Mouse (Mus musculus) monocyte, adult 5-6 weeks (primary cell): Measurements from ENCODE around the gene Prtn3. TPM values are rescaled to one million over a fixed set of nuclear protein-coding genes. Genes with fewer than 3 reads are reported as not detected.
"Not testable (repeated sequence)": the region's sequence is repeated elsewhere in the genome, so short reads cannot be mapped to it uniquely, and the experiment has no call there.

Experiments used
- ATAC-seq: fragments of 153-309, 156-312 bp; replicated peaks from 2 replicates; pipeline ENCODE4 v1.8.0; 2017; ENCODE audit warnings: mild to moderate bottlenecking; ENCODE audit not compliant: low TSS enrichment, insufficient number of reproducible peaks, severe bottlenecking, poor library complexity, low FRiP score
- total RNA-seq: library from RNA; stranded (forward); fragments of 200-1000, 200-491, 200-594 nt; gene quantifications from 3 replicates; pipeline ENCODE4 v1.2.3, GENCODE M21; 2017

Gene Prtn3
- total RNA-seq, 1 experiment from 2014 or later: not detected

DNA sequence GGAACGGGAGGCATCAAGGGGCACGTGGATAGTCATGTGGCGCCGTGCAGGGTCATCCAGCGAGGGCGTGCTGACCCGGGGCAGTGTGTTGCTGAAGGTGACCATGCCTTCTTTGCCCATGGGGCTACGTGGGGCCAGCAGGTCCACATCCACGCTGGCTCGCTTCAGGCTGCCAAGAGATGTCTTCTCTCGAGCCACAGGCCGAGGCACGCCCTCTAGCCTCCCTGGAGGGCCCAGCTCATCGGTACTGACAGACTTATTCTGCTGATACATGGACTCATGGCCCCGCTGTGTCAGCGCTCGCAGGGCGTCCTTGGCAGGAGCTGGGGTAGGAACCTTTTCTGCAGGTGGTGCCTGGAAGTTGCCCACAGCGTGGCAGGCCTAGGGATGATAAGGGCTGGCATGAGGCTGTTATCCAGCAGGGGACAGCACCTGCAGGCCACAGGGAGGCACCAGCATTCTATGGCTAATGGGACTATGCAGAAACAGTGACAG lies 8.4 kb upstream of the Prtn3 start:
- no peak for ATAC-seq

DNA sequence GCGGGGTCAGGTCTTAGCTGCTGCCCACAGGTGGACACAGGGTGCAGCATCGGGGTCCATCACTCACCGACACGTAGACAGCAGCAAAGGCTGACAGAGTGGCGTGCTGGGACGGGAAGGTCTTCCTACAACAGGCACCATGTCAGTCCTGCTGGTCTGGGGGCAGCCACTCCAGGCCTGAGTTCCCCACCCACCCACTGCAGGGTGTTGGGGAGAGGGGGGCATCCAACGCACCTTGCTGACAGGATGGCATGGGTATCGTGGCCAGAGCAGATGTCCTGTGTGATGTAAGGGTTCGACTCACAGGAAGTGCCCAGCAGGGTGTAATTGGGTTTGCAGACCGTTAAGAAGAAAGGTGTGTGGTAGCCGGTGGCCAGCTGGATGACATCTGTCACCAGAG lies 7.7 kb upstream of the Prtn3 start:
- no peak for ATAC-seq

- ATAC-seq: no peak
Measured at GRCm38 (mm10) chr10:79871845-79872244, 2.4 kb upstream of the Prtn3 start.

GRCm38 (mm10) chr10:79872862-79873261 lies 1.4 kb upstream of the Prtn3 start:
- no peak for ATAC-seq

DNA sequence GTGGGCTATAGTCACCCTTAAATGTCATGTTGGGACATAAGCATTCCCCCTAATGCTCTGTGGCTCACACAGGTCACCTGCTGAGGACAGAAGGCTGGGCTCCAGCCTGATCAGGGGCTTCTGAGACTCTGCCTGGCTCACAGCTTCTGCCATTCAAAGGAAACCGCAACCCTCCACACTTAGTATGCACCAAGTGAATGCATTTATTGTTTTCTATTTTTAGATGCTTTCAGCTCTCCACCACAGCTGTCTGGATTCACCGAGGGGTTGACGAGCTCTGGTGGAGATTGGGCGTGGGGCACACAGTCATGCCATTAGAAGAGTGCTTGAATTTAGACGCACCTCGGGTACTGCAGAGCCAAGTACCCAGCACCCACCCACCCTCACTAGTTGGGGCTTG lies 963 bp upstream of the Prtn3 start:
- no peak for ATAC-seq

DNA sequence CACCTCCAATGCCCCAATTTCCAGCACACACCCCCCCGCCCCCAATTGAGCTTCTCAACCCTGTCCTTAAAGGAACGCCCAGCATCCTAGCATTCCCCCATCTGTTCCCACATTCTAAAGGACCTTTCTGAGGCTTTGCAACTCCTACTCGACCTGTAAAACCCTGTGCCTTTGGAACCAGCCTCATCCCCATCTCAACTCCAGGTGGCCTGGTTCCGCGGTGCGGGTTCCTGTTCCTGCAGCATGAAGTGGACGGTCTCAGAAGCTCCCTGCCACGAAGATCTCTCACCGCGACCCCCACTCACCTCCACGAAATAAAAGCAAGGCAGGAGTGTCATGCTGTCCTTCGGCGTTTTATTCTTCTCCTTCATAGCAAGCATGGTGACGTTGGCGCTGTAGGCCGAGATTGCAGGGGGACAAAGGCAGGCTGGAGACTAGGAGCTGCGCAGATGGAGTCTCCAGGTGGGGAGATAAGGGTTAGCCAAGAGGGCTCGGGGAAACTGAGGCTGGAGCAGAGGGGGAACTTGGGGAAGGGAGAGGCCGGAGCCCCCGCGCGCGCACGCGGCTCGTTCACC lies 474 bp upstream of the Prtn3 start:
- ATAC-seq: no peak

DNA sequence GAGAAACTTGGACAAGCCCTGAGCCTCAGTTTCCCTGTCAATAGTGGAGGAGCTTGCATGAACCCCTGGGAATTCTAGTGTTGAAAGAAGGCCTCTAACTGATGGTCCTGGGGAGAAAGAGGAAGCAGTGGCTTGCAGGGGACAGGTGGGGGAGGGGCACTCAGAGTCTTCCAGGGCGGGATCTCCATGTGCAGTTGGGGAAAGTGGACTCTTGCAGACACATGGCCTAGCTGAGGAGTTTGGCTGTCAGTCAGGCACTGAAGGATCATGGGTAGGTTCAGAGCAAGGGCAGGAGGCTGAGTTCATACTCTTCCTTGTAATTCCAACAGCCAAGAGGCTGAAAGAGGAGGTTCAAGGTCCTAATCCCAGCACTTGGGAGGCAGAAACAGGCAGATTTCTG lies 2.9 kb downstream of the Prtn3 start:
- ATAC-seq: no peak

DNA sequence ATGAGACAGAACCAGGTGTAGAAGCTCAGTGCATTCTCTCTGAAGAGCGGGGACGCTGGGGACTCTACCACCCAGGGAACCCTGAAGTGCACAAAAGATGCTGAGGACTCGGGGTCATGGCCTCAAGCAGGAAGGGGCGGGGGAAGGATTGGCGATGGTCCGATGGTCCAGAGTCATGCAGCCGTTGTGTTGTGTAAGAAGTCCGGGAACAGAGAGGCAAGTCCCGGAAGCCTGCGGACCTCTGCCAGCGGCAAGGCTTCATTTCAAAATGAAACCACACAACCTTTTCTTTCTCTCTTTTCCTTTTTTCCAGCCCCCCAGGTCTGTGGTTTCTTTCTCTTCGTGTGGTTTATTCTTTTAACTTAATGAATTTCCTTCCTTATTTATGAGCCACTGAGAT lies 3.5 kb downstream of the Prtn3 start:
- 0 out of 2 replicates have a peak, but pooled peaks have one; percentile 34 for ATAC-seq

GRCm38 (mm10) chr10:79879527-79879926 lies 5.3 kb downstream of the Prtn3 start:
- no peak for ATAC-seq

GRCm38 (mm10) chr10:79880721-79881120 lies 6.4 kb downstream of the Prtn3 start:
- ATAC-seq: no peak

DNA sequence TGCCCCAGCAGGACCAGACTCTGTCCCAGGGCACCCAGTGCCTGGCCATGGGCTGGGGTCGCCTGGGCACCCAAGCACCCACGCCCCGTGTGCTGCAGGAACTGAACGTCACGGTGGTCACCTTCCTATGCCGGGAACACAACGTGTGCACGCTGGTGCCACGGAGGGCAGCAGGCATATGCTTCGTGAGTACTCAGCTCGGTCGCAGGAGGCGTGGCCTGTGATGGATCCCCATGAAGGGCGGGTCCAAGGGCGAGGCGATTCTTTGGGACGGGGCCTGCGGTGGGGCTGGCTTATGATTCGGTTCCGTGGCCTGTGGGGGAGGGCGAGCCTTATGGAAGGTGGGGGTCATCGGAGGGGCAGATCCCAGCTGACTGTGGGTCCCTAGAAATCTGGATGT lies 7.7 kb downstream of the Prtn3 start:
- ATAC-seq: peak; percentile 25; the same call in 1 of the 2 replicates

DNA sequence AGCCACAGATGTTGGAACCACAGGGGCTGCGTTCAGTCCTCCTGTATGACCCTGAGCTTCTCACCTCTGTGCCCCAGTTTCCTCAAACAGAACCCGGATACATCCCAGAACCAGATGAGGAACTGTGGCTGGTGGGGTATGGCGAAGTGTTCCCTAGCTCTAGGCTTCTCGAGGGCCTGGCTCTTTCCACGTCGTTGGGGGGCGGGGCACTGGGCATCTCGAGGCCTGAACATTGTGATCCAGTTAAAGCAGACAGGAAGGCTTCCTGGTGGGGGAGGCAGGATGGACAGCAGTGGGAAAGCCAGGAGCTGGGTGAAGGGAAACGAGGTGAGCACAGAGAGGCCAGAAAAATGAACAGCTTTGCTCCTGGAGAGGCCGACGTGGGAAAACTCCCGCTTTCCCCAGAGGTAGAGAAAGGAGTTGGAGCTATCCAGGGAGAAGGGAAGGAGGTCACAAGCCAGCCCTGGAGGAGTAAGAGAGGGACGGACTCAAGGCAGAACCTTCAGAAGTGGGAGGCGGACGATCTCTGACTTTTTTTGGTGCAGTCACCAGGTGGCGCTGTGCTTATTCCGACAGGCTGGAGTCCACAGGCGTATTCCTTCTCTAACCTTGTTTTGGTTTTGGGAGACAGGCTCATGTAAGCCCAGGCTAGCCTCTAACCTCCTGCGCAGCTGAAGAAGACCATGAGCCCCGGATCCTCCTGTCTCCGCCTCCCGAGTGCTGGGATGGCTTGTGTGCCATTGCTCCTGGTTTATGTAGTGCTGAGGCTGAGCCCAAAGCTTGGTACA lies 9.2 kb downstream of the Prtn3 start:
- peak; percentile 58 for ATAC-seq

- ATAC-seq: no peak
Measured at GRCm38 (mm10) chr10:79884446-79884845, 10.2 kb downstream of the Prtn3 start.

DNA sequence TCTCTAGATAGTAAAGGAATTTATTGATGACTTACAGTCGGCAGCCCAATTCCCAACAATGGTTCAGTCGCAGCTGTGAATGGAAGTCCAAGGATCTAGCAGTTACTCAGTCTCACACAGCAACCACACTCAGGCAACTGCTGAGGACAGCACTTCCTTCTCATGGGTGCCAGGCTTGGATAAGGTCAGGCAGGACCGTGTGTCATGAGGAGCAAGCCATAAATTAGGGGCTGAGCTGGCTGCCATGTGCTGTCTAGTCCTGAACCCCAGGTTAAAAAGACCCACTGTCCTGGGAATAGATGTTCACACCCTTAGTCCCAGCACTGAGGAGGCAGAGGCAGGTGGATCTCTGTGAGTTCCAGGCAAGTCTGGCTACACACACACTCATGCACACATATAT lies 10.7 kb downstream of the Prtn3 start:
- not testable (repeated sequence) for ATAC-seq

GRCm38 (mm10) chr10:79886054-79886453 lies 11.8 kb downstream of the Prtn3 start, which contains the start of gene Elane:
Gene Elane, plus strand, starts transcription at chr10:79886247.
- ATAC-seq: no peak

DNA sequence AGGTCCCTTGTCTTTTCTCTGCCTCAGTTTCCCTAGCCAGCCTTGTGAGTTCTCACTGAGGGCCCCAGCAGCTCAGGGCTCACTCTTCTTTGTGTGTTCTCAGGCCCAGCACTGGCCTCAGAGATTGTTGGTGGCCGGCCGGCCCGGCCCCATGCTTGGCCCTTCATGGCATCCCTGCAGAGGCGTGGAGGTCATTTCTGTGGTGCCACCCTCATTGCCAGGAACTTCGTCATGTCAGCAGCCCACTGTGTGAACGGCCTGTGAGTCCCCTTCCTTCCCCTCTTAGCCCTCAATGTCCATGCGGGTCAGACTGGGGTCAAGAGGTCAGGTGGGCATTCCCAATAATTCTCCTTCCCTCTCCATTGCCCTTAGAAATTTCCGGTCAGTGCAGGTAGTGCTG lies 12.3 kb downstream of the Prtn3 start:
- ATAC-seq: no peak

GRCm38 (mm10) chr10:79889386-79889785 lies 15.1 kb downstream of the Prtn3 start:
- ATAC-seq: no peak

DNA sequence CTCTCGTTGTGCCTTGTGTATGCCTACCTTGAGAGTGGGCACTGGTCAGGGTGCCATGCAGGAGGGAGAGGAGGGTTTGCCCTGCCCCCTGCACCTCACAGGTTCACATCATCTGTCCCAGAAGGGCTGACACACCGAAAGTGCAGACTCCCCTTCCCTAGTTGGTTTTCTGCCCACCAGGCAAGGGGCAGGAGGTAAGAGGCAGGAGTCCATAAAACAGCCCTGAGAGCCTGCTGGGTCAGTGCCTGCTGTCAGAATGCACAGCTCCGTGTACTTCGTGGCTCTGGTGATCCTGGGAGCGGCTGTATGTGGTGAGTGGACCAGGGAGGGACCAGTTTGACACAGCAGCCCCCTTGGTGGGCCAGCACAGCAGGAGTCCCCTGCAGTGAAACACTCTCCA lies 16.4 kb downstream of the Prtn3 start, which contains the start of gene Cfd:
TSS of gene Cfd (plus strand) at position 184 of the 400 bp plus-strand sequence.
- ATAC-seq: no peak

DNA sequence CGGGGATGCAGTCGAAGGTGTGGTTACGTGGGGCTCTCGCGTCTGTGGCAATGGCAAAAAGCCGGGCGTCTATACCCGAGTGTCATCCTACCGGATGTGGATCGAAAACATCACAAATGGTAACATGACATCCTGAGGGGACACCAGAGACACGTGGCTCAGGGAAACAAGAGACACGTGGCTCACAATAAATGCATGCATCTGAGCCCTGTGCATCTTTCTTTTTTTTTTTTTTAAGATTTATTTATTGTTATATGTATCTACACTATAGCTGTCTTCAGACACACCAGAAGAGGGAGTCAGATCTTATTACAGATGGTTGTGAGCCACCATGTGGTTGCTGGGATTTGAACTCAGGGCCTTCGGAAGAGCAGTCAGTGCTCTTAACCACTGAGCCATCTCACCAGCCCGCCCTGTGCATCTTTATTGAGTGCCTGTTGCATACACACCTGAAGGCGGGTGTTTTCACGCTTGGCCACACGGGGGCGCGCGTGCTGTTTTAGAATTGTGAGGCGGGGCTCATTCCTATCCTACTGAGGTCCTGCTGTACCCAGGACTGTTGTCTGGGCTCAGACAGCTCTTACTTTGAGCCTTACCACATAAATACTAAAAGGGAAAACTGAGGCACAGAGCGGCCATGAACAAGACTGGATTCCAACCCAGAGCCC lies 18.3 kb downstream of the Prtn3 start:
- peak; percentile 48; the same call in 1 of the 2 replicates for ATAC-seq

GRCm38 (mm10) chr10:79896306-79896705 lies 22.0 kb downstream of the Prtn3 start:
- no peak for ATAC-seq
